Mouse (Mus musculus) forebrain, embryonic 11.5 days (tissue): ENCODE results near the gene Dvl1. TPM values are rescaled to one million over a fixed set of nuclear protein-coding genes. Genes with fewer than 3 reads are reported as not detected.

ENCODE experiments used
- ATAC-seq: fragments of 200-750 bp; cut with Nextera tagmentation; replicated peaks from 2 replicates; pipeline ENCODE4 v1.8.0; 2017; ENCODE audit warnings: moderate TSS enrichment; ENCODE audit not compliant: low FRiP score
- DNase-seq: peaks from one replicate; pipeline ENCODE4 v3.0.0-alpha.2; 2017; ENCODE audit warnings: low spot score
- H3K27ac ChIP-seq: fragments of 300-500 bp; sonication (generic); 2 replicates; pipeline ENCODE4 v1.5.1; 2014; ENCODE audit warnings: low read depth, low read length
- H3K27me3 ChIP-seq: fragments of 300-500 bp; sonication (generic); 2 replicates; pipeline ENCODE4 v1.6.1; 2014; ENCODE audit warnings: mild to moderate bottlenecking, low read length, mixed read lengths; ENCODE audit not compliant: control insufficient read depth, insufficient read depth
- H3K36me3 ChIP-seq: fragments of 300-500 bp; sonication (generic); 2 replicates; pipeline ENCODE4 v1.6.1; 2014; ENCODE audit warnings: mild to moderate bottlenecking, low read length, moderate library complexity, mixed read lengths; ENCODE audit not compliant: control insufficient read depth, insufficient read depth
- H3K4me1 ChIP-seq: fragments of 300-500 bp; sonication (generic); replicated peaks from 2 replicates; pipeline ENCODE4 v1.6.1; 2014; ENCODE audit warnings: low read length, mixed read lengths; ENCODE audit not compliant: control insufficient read depth, insufficient read depth
- H3K4me2 ChIP-seq: fragments of 300-500 bp; sonication (generic); 2 replicates; pipeline ENCODE4 v1.6.1; 2014; ENCODE audit warnings: low read depth, mild to moderate bottlenecking, low read length, moderate library complexity, mixed read lengths; ENCODE audit not compliant: severe bottlenecking
- H3K4me3 ChIP-seq: fragments of 300-500 bp; sonication (generic); 2 replicates; pipeline ENCODE4 v1.5.1; 2014; ENCODE audit warnings: low read depth, low read length
- H3K9ac ChIP-seq: fragments of 300-500 bp; sonication (generic); 2 replicates; pipeline ENCODE4 v1.6.1; 2014; ENCODE audit warnings: low read length
- H3K9me3 ChIP-seq: fragments of 300-500 bp; sonication (generic); 2 replicates; pipeline ENCODE4 v1.6.1; 2016; ENCODE audit warnings: low read length, mixed read lengths; ENCODE audit not compliant: control insufficient read depth
- WGBS: fragments of 180-500 bp; shearing (Covaris S2); extraction: QIAGEN DNeasy Blood & Tissue Kit; methylation state at CpG from one replicate; pipeline ENCODE4 v1.1.7; 2014; 5-methylcytosine and 5-hydroxymethylcytosine counted together
- polyA plus RNA-seq: library from polyadenylated mRNA; unstranded; fragments of >200 nt; fragmentation: Nextera tagmentation; extraction: Ambion mirVana; gene quantifications from 2 replicates; pipeline ENCODE4 v1.2.1, GENCODE M21; 2014

Gene Dvl1
- polyA plus RNA-seq, 1 experiment from 2014 or later: 17.9 TPM

DNA sequence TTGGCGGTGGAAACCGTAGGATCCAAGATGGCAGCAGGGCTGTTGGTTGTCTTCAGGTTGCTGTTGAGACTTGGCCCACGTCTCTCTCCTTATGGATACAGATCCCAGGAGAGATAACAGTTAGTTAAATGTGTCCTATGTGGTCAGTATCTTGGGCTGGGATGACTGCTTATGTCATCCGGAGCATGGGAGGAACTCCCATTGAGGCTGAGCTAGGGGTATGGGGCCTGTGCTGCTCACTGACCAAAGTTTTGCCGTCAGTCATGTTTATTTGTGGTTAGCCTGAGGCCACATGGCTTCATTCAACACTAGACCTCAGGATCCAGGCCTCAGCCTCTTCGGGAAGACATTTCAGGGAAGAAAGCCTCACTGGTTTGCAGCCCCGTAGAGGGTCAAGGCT lies 24.2 kb downstream of the Dvl1 start:
- Histone ChIP-seq H3K4me3 (no peak overlapping the region), H3K4me2 (no peak overlapping the region), H3K36me3 (no peaks in the 10 kb centered on the region; the same call in 1 of the 2 replicates), H3K27me3 (no peaks in the 10 kb centered on the region), H3K9ac (no peak overlapping the region), H3K27ac (no peak overlapping the region), H3K4me1 (peaks cover 6% of the 10 kb centered on the region; the same call in 1 of the 2 replicates), H3K9me3 (no peaks in the 10 kb centered on the region)
- DNase-seq (no peak), ATAC-seq (no peak)
- 93% methylated on average over 7 of the region's 7 CpGs for WGBS

GRCm38 (mm10) chr4:155883587-155883986 lies 36.4 kb downstream of the Dvl1 start:
- ATAC-seq (no peak), DNase-seq (no peak)
- Histone ChIP-seq H3K36me3 (peaks cover 11% of the 10 kb centered on the region), H3K9ac (no peak overlapping the region), H3K4me2 (no peak overlapping the region), H3K27me3 (no peaks in the 10 kb centered on the region), H3K4me1 (no peaks in the 10 kb centered on the region), H3K9me3 (no peaks in the 10 kb centered on the region), H3K4me3 (no peak overlapping the region), H3K27ac (no peak overlapping the region)
- WGBS: 83% methylated on average over 3 of the region's 3 CpGs

GRCm38 (mm10) chr4:155886330-155886729 lies 39.1 kb downstream of the Dvl1 start:
- Histone ChIP-seq H3K4me2 (no peak overlapping the region), H3K9me3 (no peaks in the 10 kb centered on the region), H3K9ac (no peak overlapping the region), H3K4me1 (peaks cover 6% of the 10 kb centered on the region; the same call in 1 of the 2 replicates), H3K4me3 (no peak overlapping the region), H3K27ac (no peak overlapping the region), H3K27me3 (no peaks in the 10 kb centered on the region), H3K36me3 (peaks cover 11% of the 10 kb centered on the region)
- 95% methylated on average over 5 of the region's 5 CpGs for WGBS
- ATAC-seq (no peak), DNase-seq (no peak)

GRCm38 (mm10) chr4:155887674-155888073 lies 40.5 kb downstream of the Dvl1 start:
- peaks cover 11% of the 10 kb centered on the region for H3K36me3 ChIP-seq
- H3K9me3 ChIP-seq: no peaks in the 10 kb centered on the region

DNA sequence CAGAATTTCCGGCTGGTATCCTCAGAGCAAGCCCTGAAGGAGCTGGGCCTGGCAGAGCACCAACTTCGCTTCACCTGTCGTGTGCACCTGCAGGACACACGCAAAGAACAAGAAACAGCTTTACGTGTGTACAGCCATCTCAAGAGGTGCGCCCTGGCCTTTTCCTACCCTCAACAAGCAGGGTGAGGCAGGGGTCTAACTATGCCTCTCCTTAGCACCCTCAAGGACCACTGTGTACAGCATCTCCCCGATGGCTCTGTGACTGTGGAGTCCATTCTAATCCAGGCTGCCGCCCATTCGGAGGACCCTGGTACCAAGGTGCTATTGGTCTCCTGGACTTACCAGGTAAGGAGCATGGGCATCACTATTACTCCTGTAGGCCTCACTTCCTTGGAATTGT lies 41.0 kb downstream of the Dvl1 start:
- Histone ChIP-seq H3K4me2 (no peak overlapping the region), H3K27ac (no peak overlapping the region), H3K9me3 (no peaks in the 10 kb centered on the region), H3K9ac (no peak overlapping the region), H3K4me3 (no peak overlapping the region), H3K4me1 (peaks cover 7% of the 10 kb centered on the region; the same call in 1 of the 2 replicates), H3K36me3 (peaks cover 11% of the 10 kb centered on the region), H3K27me3 (no peaks in the 10 kb centered on the region)
- no peak for ATAC-seq
- DNase-seq: no peak
- WGBS: 95% methylated on average over 9 of the region's 9 CpGs

More at GRCm38 (mm10) chr4:155887674-155888073, 40.5 kb downstream of the Dvl1 start:
- Histone ChIP-seq H3K9ac (no peak overlapping the region), H3K27me3 (no peaks in the 10 kb centered on the region), H3K4me1 (peaks cover 6% of the 10 kb centered on the region; the same call in 1 of the 2 replicates), H3K4me2 (no peak overlapping the region), H3K4me3 (no peak overlapping the region), H3K27ac (no peak overlapping the region)
- WGBS: 85% methylated on average over 10 of the region's 10 CpGs
- ATAC-seq (no peak), DNase-seq (no peak)

DNA sequence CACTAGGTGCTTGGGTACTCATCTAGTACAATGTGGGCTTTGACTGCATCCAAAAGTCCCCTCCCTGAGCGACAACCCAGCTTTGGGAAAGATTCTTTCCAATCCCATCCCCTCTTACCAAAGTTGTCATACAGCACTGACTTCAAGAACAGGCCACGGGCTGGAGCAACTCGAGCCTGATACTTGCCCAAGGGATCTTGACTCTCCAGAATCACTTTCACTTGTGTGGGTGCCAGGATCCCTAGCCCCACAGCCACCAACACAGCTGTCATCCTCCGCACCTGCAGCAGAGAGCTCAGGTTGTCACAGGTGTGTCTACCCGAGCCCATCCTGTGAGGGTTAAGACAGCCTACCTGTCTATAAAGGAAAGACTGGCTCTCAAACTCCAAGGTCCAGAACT lies 42.1 kb downstream of the Dvl1 start:
- Histone ChIP-seq H3K27me3 (no peaks in the 10 kb centered on the region), H3K27ac (no peak overlapping the region), H3K4me2 (no peak overlapping the region), H3K36me3 (peaks cover 11% of the 10 kb centered on the region), H3K9me3 (no peaks in the 10 kb centered on the region), H3K4me1 (peaks cover 14% of the 10 kb centered on the region; the same call in 1 of the 2 replicates), H3K4me3 (no peak overlapping the region), H3K9ac (no peak overlapping the region; the same call in 1 of the 2 replicates)
- DNase-seq (no peak), ATAC-seq (no peak)
- 85% methylated on average over 5 of the region's 5 CpGs for WGBS

GRCm38 (mm10) chr4:155891011-155891471 lies 43.8 kb downstream of the Dvl1 start:
- no peak for ATAC-seq
- peak overlapping the region; percentile 98 for H3K4me2 ChIP-seq
- H3K9ac ChIP-seq: peak overlapping the region; percentile 88
- DNase-seq: no peak
- peak overlapping the region; percentile 90 for H3K4me3 ChIP-seq
- H3K36me3 ChIP-seq: peaks cover 4% of the 10 kb centered on the region
- H3K27ac ChIP-seq: no peak overlapping the region
- no peaks in the 10 kb centered on the region for H3K9me3 ChIP-seq
- H3K4me1 ChIP-seq: peaks cover 17% of the 10 kb centered on the region; the same call in 1 of the 2 replicates
- WGBS: 0% methylated on average over 34 of the region's 34 CpGs
- no peaks in the 10 kb centered on the region for H3K27me3 ChIP-seq

GRCm38 (mm10) chr4:155891551-155892001 lies 44.4 kb downstream of the Dvl1 start, which contains the start of the genes Pusl1 and Acap3:
TSS of gene Pusl1 (minus strand) at chr4:155891781.
TSS of gene Acap3 (plus strand) at chr4:155891822.
- Histone ChIP-seq H3K4me2 (peak within 1 kb of the TSS; percentile 98), H3K27ac (peak within 1 kb of the TSS; percentile 96), H3K27me3 (no peaks in the 10 kb centered on the region), H3K9ac (peak within 1 kb of the TSS; percentile 88), H3K9me3 (no peaks in the 10 kb centered on the region), H3K36me3 (peaks cover 3% of the 10 kb centered on the region), H3K4me1 (peaks cover 17% of the 10 kb centered on the region; the same call in 1 of the 2 replicates), H3K4me3 (peak within 1 kb of the TSS; percentile 90)
- under 1% methylated on average over 52 of the region's 52 CpGs for WGBS
- peak; percentile 98 for DNase-seq
- ATAC-seq: peak; percentile 87

DNA sequence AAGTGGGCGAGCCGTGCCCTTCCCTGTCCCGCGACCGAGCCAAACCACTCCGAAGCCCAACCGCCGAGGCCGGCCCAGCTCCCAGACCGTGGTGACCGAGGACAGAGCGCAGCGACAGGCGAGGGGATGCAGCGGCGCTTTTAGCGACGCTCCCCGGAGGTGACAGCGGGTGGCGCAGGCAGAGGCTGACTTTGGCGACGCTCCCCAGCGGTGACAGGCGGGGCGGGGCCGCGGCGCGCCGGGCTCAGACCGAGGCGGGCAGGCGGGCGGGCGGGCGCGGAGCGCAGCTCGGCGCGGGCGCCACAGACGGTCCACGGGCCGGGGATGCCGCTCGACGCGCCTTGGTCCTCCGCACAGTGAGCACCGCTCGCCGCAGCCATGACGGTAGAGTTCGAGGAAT lies 44.8 kb downstream of the Dvl1 start:
- Histone ChIP-seq H3K9ac (peak overlapping the region; percentile 88), H3K27me3 (no peaks in the 10 kb centered on the region), H3K4me2 (peak overlapping the region; percentile 98), H3K4me3 (peak overlapping the region; percentile 90), H3K4me1 (peaks cover 17% of the 10 kb centered on the region; the same call in 1 of the 2 replicates), H3K9me3 (no peaks in the 10 kb centered on the region), H3K36me3 (peaks cover 3% of the 10 kb centered on the region), H3K27ac (peak overlapping the region; percentile 96)
- ATAC-seq (peak; percentile 91), DNase-seq (peak; percentile 91)
- WGBS: under 1% methylated on average over 47 of the region's 56 CpGs
